Mouse (Mus musculus) T-helper 1 cell (primary cell): ENCODE data around the gene Cd5.

Source experiments
- in situ Hi-C: fragments of 300-600 bp; cut with MboI, MseI; formaldehyde crosslinking; loops from one replicate; pipeline ENCODE4 v1.15.1; 2025; ENCODE audit warnings: high pct_unique_total_duplicates

The Cd5 gene

GRCm38 (mm10) chr19:10676656-10677055 lies 62.1 kb downstream of the Cd5 start:
- in situ Hi-C loops = no loop called here

- in situ Hi-C loops = loop anchor here (25.0 kb wide), 1 partner anchor 639 kb away; the partner anchor contains the start of gene Ms4a14
Observed at GRCm38 (mm10) chr19:10673275-10673674, 65.5 kb downstream of the Cd5 start.

GRCm38 (mm10) chr19:10671854-10672417 lies 66.9 kb downstream of the Cd5 start:
- in situ Hi-C loops = loop anchor here (25.0 kb wide), 1 partner anchor 640 kb away; the partner anchor contains the start of gene Ms4a14

- in situ Hi-C loops = loop anchor here (25.0 kb wide), 1 partner anchor 641 kb away; the partner anchor contains the start of gene Ms4a14
Observed at GRCm38 (mm10) chr19:10671319-10671718, 67.5 kb downstream of the Cd5 start.
